Mouse (Mus musculus) megakaryocyte, embryonic 14.5 days (primary cell): ENCODE data around the gene 4931422A03Rik. TPM values are rescaled to one million over a fixed set of nuclear protein-coding genes. Genes with fewer than 3 reads are reported as not detected.
"Not testable (repeated sequence)": the region's sequence is repeated elsewhere in the genome, so short reads cannot be mapped to it uniquely, and the experiment has no call there.

Experiments
- H3K27me3 ChIP-seq: replicated peaks from 2 replicates; pipeline ENCODE3; 2012; ENCODE audit warnings: inconsistent platforms
- H3K36me3 ChIP-seq: replicated peaks from 2 replicates; pipeline ENCODE3; 2012; ENCODE audit warnings: low read length, inconsistent platforms, mixed read lengths
- H3K4me1 ChIP-seq: 2 replicates; pipeline ENCODE4 v1.6.1; 2012; ENCODE audit warnings: inconsistent platforms
- H3K4me3 ChIP-seq: replicated peaks from 2 replicates; pipeline ENCODE3; 2012; ENCODE audit warnings: moderate library complexity, mild to moderate bottlenecking, inconsistent platforms
- H3K9me3 ChIP-seq: 2 replicates; pipeline ENCODE4 v1.6.1; 2012; ENCODE audit warnings: inconsistent platforms
- FLI1 ChIP-seq: IDR thresholded peaks from 2 replicates; pipeline ENCODE4 v1.6.1; 2012; ENCODE audit warnings: low read length, inconsistent platforms, mixed read lengths
- GATA1 ChIP-seq: IDR thresholded peaks from 3 replicates; pipeline ENCODE4 v1.6.1; 2012; ENCODE audit warnings: mixed read lengths, low read length, inconsistent platforms, borderline replicate concordance
- polyA plus RNA-seq: library from polyadenylated mRNA; stranded (reverse); fragments of >175 nt; gene quantifications from 2 replicates; pipeline ENCODE4 v1.2.3, GENCODE M21; 2012; ENCODE audit warnings: low replicate concordance; ENCODE audit not compliant: insufficient read depth

Gene 4931422A03Rik
- polyA plus RNA-seq, 1 experiment = not detected

DNA sequence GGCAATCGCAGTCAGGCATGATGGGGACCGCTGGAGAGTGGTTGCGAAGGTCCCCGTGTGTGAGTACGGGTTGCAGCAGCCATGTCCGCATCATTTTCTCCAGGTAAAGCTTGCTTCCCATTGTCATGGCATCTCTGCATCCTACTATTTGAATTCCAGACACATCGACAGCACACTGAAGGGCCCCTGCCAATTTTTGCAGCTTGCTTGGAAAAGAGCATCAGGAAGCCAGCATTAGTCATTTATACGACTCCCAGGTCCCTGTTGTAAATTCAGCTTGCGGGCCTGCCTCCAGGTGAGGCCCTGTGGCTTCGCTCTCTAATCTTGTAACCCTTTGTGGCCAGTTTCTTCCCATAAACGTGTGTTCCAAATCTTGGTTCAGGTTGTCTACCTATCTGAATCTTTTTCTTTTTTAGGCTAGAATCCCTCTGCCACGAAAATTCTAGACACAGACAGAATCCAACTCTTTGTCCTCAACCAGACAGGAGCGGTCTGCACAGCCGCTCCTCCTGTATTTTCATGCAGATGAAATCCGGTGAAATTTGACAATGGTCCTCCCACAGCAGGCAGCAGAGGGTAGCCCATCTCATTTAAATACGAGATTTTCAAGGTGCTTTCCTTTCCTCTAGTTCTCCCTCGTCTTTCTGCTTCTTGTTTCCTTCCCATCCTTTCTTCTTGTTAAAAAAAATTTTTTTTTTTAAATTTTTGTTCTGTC, 35.4 kb downstream of the 4931422A03Rik start:
- Histone ChIP-seq H3K9me3 (peaks cover 3% of the 10 kb centered on the region; the same call in 1 of the 2 replicates), H3K4me3 (no peak overlapping the region), H3K36me3 (no peaks in the 10 kb centered on the region), H3K27me3 (no peaks in the 10 kb centered on the region), H3K4me1 (peaks cover 6% of the 10 kb centered on the region; the same call in 1 of the 2 replicates)
- no peak for TF ChIP-seq GATA1
- TF ChIP-seq FLI1 = no peak

- Histone ChIP-seq H3K9me3 (peaks cover 3% of the 10 kb centered on the region; the same call in 1 of the 2 replicates), H3K4me3 (no peak overlapping the region), H3K4me1 (peaks cover 5% of the 10 kb centered on the region; the same call in 1 of the 2 replicates), H3K27me3 (no peaks in the 10 kb centered on the region), H3K36me3 (no peaks in the 10 kb centered on the region)
- TF ChIP-seq GATA1 = no peak
- no peak for TF ChIP-seq FLI1
Measured at GRCm38 (mm10) chr2:103992162-103992561, 36.0 kb downstream of the 4931422A03Rik start.

- no peak for TF ChIP-seq GATA1
- TF ChIP-seq FLI1 = no peak
- H3K36me3 ChIP-seq = peaks cover 5% of the 10 kb centered on the region
Measured at GRCm38 (mm10) chr2:103991303-103991702, 36.9 kb downstream of the 4931422A03Rik start.

GRCm38 (mm10) chr2:103989724-103990123, 38.4 kb downstream of the 4931422A03Rik start:
- H3K36me3 ChIP-seq = peaks cover 8% of the 10 kb centered on the region
- H3K27me3 ChIP-seq = no peaks in the 10 kb centered on the region
- TF ChIP-seq FLI1 (no peak), GATA1 (no peak)
- no peak overlapping the region for H3K4me3 ChIP-seq
- H3K4me1 ChIP-seq = peaks cover 12% of the 10 kb centered on the region; the same call in 1 of the 2 replicates
- peaks cover 8% of the 10 kb centered on the region; the same call in 1 of the 2 replicates for H3K9me3 ChIP-seq

More at GRCm38 (mm10) chr2:103991303-103991702, 36.9 kb downstream of the 4931422A03Rik start:
- H3K4me3 ChIP-seq = no peak overlapping the region
- H3K4me1 ChIP-seq = peaks cover 11% of the 10 kb centered on the region; the same call in 1 of the 2 replicates
- H3K9me3 ChIP-seq = peaks cover 8% of the 10 kb centered on the region; the same call in 1 of the 2 replicates
- no peaks in the 10 kb centered on the region for H3K27me3 ChIP-seq

DNA sequence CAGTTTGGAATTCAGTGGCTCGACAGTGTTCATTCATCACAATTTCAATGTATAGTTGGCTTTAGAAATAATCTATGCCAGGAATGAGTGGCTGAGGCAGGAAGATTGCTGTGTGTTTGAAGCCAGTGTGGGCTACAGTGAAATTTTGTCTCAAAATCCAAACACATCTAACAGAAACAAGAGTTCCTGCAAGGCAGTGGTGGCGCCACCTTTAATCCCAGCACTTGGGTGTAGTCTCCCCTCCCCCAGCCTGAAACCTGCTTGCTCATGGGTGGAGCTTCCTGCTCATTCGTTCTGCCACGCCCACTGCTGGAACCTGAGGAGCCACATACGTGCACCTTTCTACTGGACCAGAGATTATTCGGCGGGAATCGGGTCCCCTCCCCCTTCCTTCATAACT, 40.6 kb downstream of the 4931422A03Rik start:
- not testable (repeated sequence) for H3K9me3 ChIP-seq, H3K4me3 ChIP-seq, H3K27me3 ChIP-seq
- peaks cover 28% of the 10 kb centered on the region for H3K36me3 ChIP-seq
- peaks cover 27% of the 10 kb centered on the region; the same call in 1 of the 2 replicates for H3K4me1 ChIP-seq

GRCm38 (mm10) chr2:103983146-103983545, 45.0 kb downstream of the 4931422A03Rik start:
- TF ChIP-seq FLI1 (no peak), GATA1 (no peak)
- Histone ChIP-seq H3K36me3 (peaks cover 72% of the 10 kb centered on the region), H3K4me1 (peaks cover 53% of the 10 kb centered on the region)

DNA sequence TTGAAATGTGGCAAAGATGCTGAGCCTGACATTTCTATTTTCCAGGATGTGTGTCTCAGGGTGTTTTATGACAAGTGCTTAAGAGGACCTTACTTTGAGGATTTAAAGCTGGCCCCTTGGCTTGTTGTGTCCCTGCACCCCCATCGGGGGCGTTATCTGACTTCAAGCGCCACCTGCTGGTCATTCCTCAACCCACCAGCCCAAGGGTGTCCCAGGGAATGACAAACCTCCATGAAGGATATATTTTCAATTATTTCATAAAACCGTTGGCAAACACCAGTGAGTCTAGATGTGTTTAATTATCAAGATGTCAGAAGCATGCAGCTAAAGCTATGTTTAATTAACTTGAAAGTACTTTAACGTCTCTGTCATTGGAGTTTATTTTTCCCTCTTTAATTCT, 45.9 kb downstream of the 4931422A03Rik start:
- peaks cover 81% of the 10 kb centered on the region for H3K36me3 ChIP-seq
- TF ChIP-seq FLI1 (no peak), GATA1 (no peak)

More at GRCm38 (mm10) chr2:103983146-103983545, 45.0 kb downstream of the 4931422A03Rik start:
- H3K9me3 ChIP-seq = 0 out of 2 replicates have a peak, but pooled peaks cover 4% of the 10 kb centered on the region
- H3K4me3 ChIP-seq = no peak overlapping the region
- H3K27me3 ChIP-seq = no peaks in the 10 kb centered on the region

GRCm38 (mm10) chr2:103977716-103978115, 50.4 kb downstream of the 4931422A03Rik start:
- Histone ChIP-seq H3K9me3 (no peaks in the 10 kb centered on the region), H3K36me3 (peaks cover 99% of the 10 kb centered on the region), H3K27me3 (no peaks in the 10 kb centered on the region), H3K4me1 (peaks cover 70% of the 10 kb centered on the region), H3K4me3 (no peak overlapping the region)
- TF ChIP-seq GATA1 (no peak), FLI1 (no peak)

More for the DNA sequence above, 45.9 kb downstream of the 4931422A03Rik start:
- Histone ChIP-seq H3K27me3 (no peaks in the 10 kb centered on the region), H3K4me3 (no peak overlapping the region), H3K4me1 (peaks cover 54% of the 10 kb centered on the region), H3K9me3 (0 out of 2 replicates have a peak, but pooled peaks cover 4% of the 10 kb centered on the region)

- H3K27me3 ChIP-seq = no peaks in the 10 kb centered on the region
- no peaks in the 10 kb centered on the region for H3K9me3 ChIP-seq
- peaks cover 99% of the 10 kb centered on the region for H3K36me3 ChIP-seq
- TF ChIP-seq GATA1 = no peak
- no peak for TF ChIP-seq FLI1
- H3K4me1 ChIP-seq = peaks cover 72% of the 10 kb centered on the region
- no peak overlapping the region for H3K4me3 ChIP-seq
Measured at GRCm38 (mm10) chr2:103977216-103977615, 50.9 kb downstream of the 4931422A03Rik start.

GRCm38 (mm10) chr2:103975904-103976303, 52.3 kb downstream of the 4931422A03Rik start:
- peaks cover 92% of the 10 kb centered on the region for H3K36me3 ChIP-seq
- no peaks in the 10 kb centered on the region for H3K9me3 ChIP-seq
- peak overlapping the region; percentile 28 for H3K4me3 ChIP-seq
- H3K27me3 ChIP-seq = no peaks in the 10 kb centered on the region
- peaks cover 80% of the 10 kb centered on the region for H3K4me1 ChIP-seq
- TF ChIP-seq GATA1 (no peak), FLI1 (no peak)
